Mouse (Mus musculus): ENCODE data around the gene Ptpn1.
A peak's percentile ranks its signal among the peaks of the same experiment; 100 is the strongest.

Ptpn1 gene

DNA sequence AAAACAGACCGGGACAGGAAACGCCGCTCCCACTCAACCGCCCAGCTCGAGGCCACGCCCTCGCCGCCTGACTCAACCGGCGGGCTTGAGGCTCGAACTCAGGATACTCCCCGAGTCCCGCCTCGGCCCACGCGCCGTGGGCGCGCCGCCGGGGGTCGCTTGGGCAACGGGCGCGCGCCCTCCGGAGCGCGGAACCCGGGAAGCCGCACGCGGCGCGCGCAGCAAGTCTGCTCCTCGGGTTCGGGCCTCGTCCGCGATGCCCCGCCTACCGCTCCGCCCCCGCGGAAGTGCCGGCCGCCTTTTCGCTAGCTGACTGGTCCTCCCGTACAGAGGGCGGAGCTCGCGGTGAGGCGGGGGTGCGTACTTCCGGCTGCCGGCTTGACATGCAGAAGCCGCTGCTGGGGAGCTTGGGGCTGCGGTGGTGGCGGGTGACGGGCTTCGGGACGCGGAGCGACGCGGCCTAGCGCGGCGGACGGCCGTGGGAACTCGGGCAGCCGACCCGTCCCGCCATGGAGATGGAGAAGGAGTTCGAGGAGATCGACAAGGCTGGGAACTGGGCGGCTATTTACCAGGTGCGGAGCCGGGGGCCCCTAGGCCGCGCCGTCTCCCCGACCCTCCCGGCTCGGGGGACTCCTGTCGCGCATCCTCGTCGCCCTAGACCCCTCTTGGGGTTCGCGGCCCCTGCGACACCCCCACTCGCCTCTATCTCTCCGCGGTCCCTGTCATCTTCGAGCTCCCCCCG is at the start of gene Ptpn1:
Gene Ptpn1, plus strand, starts transcription at position 73 of the 742 bp plus-strand sequence.
- DNase-seq (ENCODE audit: low spot score in 2 of 2), result peak; percentile 99

DNA sequence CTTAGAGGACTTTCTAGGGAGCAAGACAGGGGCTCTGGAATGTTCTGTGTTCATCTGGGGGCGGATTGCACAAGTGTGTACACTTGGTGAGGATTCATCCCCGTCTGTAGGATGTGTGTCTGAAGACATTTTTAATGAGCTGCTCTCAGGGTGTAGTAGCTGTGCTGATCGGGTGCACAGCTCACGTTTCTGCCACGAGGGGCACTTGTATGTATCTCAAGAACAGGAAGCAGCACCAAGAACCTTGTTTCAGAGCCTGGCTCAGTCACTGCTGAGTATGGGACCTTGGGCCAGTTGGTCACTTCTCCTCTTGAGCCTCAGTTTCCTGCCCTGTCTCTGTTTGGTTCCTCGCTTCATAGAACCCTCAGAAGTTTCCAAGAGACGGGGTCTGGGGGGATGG is 45.4 kb upstream of the Ptpn1 start:
- DNase-seq (ENCODE audit: low spot score in 2 of 2), result no peak

DNA sequence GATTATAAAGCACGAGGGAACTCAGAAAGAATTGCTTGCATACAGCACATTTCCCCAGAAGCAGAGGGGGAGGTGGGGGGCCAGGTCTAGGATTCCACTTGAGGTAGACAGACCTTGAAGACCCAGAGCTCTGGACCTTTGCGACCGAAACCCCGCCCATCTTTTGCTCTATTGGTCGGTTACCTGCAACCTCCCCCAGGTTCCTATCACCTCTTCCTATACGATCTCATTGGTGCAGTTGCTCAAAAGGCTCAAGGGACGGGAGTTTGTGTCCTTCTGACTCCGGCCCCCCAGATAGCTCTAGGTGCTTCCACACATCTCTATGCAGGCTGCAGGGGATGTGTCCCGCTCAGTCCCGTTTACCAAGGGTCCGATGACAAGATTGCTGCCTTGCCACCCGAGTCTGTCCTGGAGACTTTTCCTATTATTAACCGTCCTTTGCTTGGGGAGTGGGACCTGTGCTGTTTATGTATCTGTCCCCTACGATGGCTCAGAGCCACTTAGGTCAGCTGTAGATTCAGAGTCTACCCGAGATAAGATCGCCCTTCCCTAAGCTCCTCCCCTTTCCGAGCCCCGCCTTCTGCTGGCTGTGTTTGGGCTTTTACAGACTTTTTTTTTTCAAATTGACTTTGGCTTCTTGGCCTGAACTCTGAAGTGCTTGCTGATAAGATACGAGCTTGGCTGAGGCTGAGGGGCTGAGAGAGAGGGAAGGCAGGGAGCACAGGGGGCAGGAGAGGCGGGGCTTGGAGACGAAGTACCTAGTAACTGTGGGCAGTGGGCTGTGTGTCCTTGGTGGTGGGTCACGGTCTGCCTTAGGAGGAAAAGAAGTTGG is 44.1 kb upstream of the Ptpn1 start:
- DNase-seq (ENCODE audit: low spot score in 2 of 2), result no peak

DNA sequence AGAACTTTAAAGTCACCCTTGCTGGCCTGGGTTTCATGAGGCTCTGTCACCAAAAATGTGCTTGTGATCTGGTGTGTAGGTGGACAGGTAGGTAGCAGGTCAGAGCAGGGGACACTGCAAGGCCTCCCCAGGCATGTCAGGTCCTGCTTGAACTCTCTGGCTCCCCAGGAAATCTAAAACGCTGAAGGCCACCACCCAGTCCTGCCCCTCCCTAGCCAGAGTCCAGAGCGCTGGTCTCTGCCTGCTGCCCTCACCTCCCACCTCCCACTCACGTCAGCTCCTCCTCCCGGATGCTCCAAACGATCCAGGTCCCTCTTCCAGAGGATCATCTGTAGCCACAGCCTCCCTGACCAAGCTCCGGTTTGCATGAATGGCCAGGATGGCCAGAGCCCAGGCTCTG is 43.0 kb upstream of the Ptpn1 start:
- DNase-seq (ENCODE audit: low spot score in 2 of 2), result no peak

DNA sequence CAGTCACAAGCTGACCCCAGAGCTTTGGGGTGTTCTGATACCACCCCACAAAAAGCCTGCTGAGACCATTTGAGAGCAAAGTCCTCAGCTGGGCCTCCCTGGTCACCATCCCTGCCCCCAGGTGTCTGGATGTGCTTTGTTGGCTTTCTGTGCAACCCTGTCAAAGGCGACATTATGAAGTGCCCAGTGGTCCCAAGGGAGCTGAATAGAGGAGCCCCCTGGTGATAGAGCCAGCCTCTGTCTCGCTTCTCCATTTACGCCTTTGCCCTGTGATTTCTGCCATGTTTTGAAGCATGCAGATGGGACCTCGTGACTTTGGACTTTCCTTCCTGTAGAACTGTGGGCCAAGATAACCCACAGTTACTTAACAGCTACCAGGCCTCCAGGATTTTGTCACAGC is 42.0 kb upstream of the Ptpn1 start:
- no peak for DNase-seq (ENCODE audit: low spot score in 2 of 2)

DNA sequence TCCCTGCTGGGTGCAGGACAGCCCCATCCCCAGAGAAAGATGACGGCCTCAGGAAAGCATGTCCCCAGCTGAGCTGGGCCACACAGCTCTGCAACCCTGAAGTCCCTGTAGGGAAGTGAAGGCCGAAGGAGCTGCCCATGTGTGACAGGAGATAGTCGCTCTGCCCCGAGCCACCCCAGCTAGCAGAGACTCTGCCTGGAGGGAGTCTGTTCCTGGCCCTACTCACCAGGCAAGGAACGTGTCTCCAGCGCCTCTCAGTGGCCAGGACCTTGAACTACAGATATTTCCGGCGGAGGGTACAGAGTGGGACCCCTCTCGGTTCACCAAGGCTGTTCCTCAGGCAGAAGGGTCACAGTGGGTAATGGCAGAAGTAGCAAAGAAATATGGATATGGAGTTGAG is 39.9 kb upstream of the Ptpn1 start:
- peak in 1 of 2 experiments; percentile 48 for DNase-seq (ENCODE audit: low spot score in 2 of 2)

DNA sequence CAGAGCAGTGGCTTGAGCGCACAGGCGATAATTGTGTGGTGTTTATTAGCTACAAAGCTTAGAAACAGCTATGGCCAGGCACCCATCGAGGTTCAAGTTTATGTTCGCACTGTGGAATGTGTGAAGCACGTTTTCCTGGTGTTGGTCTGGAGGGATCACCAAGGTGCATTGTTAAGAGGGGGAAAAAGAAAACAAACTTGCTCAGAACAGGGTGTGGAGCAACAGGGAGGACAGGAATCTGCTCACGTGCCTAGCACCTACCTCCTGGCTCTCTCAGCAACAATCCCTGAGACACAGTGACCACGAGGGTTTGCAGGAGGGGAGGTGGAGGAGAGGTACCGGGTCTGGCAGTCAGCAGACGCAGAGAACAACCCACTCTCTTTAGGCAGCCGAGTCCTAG is 38.2 kb upstream of the Ptpn1 start:
- DNase-seq (ENCODE audit: low spot score in 2 of 2), result no peak

DNA sequence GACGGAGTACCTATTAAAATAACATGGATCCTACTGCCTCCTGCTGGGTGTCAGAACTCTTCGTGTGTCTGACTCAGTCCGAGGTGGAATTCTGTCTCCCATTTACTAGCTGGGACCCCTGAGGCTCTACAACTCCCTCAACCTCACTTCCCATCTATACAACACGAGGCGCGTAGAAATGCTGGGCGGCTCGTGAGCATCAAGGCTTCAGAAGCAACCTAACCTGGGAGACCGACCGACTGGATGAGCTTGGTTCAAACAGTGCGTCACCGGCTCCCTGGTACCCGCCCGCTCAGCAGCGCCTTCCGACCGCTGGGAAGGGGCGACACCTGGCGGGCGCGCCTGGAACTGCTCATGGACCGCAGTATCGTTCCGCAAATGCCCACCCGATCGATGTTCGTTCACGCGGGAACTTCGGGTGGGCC is 36.9 kb upstream of the Ptpn1 start:
- peak; percentile 79 to 89 for DNase-seq (ENCODE audit: low spot score in 2 of 2)

DNA sequence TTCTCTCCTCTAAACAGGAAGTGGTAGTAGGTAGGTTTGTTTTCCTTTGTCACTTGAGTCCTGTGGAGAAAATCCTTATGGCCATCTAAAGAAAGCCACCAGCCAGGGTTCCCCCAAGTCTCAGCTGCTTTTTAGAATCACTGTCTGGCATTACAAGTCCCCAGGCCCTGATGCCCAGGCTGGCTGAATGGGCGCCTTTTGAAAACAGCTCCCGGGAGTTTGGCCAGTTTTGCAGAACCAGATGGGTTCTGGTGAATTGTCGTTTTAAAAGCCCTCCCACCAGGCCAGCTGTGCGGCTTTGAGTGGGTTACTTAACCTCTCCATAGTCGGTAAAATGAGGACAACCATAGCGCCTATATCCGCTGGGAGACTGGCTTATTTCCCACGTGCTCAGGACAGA is 34.0 kb upstream of the Ptpn1 start:
- DNase-seq (ENCODE audit: low spot score in 2 of 2), result peak; percentile 63 to 69

DNA sequence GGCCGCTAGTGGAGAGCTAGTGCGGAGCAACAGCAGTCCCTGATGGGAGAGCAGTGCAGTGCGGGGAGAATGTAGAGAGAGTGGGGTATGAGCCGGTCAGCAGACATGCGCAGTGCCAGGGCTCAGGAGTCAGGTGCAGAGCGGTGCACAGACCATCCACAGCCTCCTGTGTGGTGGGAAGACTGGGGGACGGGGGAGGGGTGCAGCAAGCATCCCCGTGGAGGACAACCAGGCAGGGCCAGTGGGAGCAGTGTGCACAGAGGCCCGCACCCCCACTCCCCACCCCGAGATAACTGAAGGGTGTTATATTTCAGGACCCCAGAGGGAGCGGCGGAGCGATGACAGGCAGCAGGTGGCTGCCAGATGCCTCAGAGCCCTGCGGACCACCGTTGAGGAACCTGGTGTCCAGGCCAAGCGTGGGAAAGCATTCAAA is 31.9 kb upstream of the Ptpn1 start:
- DNase-seq (ENCODE audit: low spot score in 2 of 2), result no peak

DNA sequence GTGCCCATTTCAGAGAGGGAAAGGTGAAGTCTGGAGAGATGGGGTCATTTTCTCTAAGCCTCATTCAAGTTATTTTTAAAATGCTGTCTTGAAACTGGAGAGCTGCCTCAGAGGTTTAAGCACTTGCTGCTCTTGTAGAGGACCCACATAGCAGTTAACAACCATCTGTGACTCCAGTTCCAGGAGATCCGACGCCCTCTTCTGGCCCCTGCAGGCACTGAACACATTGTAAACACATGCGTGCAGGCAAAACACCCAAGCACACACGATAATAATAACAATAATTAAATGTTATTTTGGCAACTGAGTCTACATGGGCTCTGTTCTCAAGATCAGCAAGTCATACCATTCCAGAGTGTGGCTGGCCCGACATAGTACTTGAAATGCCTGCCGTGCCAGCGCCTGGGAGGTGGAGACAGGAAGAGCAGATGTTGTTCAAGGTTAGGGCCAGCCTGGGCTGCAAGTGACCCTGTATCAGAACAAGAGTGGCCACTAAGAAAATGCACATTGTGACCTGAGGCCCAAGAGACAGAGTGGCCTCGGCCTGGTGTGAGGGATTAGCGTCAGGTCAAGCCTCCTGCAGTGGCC is 29.6 kb upstream of the Ptpn1 start:
- no peak for DNase-seq (ENCODE audit: low spot score in 2 of 2)

DNA sequence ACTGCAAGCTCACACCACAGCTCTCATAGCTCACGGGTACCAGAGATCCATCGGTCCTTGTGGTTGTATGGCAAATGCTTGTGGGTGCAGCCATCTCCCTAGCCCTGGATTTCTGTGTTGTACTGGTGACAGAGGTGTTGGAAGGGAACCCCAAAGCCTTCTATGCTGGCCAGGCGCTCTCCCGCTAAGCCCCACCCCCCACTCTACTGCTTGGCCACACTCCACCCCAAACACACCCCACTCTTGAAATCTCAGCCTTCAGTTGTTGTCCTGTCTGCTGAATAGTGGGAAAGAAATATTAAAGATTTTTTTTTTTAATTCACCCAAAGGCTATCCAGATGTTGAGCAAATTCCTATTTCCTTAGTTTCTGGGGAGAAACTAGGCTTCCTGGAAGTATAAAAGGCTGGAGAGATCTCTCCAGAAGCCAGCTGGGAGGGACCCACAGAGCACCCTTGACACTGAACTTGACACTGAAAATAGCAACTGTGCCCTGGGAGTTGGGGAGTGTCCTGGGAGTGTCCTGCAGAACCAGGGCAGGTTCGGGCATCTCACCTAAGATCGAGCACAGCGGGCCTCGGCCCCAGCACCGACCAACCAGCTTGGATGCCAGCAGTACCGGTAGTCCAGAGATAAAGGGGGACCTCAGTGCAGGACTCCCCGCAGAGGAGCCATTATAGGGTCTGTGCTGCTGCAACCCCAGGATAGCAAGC is 28.5 kb upstream of the Ptpn1 start:
- DNase-seq (ENCODE audit: low spot score in 2 of 2), result no peak

DNA sequence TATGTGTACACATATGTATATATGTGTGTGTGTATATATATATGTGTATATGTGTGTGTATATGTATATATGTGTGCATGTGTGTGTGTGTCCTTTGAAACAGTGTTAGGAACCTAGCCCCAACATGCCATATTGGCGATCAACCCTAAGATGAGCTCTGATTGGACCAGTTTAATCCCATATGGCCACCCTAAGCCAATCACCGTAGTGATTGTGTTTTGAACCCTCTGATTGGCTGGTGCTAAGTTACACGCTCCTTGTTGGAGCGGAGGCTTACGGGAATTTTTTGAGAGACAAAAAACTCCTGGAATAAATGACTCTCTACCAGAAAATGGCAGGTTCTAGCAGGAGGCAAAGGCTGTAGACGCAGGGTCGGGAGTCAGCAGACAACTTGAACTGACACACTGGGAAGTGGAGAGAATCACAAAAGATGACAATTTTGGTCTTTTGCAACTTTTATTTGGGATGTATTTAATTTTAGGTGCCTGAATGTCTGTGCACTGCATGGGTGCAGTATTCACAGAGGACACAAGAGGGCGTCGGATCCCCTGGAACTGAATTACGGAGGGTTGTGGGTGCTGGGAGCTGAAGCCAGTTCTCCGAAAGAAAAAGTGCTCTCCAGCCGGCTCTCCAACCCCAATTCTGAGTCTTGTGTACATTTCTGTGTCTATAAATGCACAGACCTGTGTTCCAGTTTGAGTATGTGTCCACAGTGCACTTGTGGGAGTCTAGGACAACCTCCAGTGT is 27.1 kb upstream of the Ptpn1 start:
- DNase-seq (ENCODE audit: low spot score in 2 of 2), result no peak

DNA sequence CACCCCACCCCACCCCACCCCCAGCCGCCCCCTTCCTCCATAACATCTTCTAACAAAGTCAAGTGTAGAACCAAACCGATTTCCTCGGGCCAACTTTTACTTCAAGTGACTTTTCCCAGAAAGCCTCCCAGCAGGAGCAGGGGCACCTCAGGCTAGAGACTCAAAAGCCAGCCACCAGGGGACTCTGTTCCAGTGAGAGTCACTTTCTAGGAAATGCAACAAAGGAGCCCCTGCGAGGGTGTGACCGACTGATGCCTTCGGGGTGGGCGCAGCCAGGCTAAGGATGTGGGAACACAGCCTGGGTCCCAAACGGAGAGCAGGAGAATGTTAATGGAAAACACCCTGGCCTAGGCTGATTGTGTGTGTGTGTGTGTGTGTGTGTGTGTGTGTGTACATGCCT is 26.3 kb upstream of the Ptpn1 start:
- DNase-seq (ENCODE audit: low spot score in 2 of 2), result no peak

DNA sequence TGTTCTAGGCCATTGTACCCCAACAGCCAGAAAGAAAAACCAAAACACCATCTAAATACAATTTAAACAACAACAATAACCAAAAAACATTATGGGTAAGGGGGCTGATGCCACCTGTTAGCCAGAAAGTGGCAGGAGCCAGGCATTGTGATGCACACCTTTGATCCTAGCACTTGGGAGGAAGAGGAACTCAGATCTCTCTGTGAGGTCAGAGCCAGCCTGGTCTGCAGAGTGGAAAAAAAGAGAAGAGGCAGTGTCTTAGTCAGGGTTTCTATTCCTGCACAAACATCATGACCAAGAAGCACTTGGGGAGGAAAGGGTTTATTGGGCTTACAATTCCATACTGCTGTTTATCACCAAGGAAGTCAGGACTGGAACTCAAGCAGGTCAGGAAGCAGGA is 25.1 kb upstream of the Ptpn1 start:
- DNase-seq (ENCODE audit: low spot score in 2 of 2), result no peak

DNA sequence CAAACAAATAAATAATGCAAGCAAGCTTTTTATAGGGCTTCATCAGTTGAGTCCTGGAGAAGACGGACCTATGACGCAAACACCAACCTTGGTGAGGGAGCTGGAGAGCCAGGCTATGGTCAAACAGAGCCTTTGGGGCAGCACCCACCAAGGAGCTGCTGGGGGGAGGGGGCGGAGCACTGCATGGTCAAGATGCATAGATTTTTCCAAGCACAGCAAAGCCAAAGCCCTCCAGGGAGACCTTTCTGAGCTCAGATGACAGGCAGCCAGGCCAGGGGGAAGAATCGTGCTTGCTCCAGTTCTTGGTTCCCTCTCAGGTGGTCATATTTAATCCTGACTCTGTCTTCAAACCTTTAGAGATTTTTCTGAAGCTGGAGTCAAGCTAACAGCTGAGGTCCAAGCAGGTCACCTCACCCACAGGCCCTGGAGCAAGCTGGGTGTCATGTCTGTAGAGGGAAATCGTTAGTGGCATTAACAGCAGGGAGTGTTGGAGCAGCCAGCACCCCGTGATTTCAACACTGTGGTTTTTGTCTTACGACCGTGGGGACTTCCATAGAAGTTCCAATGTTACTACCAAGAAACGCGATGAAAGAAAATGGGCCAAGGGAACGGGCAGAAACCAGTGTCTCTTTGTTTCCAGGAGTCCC is 22.2 kb upstream of the Ptpn1 start:
- DNase-seq (ENCODE audit: low spot score in 2 of 2), result no peak

DNA sequence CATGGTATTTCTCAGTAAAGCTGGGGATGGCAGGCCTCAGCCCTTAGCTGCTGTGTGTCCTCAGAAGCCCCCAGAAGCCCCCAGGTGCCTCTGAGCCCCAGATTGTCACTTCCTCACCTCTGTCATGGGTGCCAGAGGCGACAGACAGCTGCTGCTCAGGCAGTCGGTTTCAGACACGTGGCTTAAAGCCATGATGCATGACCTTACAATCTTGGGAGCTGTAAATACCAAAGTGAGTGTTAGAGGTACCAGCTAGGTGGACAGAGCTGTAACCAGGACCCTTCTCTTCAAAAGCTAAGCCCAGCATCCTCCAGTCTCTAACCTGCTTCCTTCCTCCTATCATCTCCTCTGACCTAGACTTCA is 21.7 kb upstream of the Ptpn1 start:
- no peak for DNase-seq (ENCODE audit: low spot score in 2 of 2)

DNA sequence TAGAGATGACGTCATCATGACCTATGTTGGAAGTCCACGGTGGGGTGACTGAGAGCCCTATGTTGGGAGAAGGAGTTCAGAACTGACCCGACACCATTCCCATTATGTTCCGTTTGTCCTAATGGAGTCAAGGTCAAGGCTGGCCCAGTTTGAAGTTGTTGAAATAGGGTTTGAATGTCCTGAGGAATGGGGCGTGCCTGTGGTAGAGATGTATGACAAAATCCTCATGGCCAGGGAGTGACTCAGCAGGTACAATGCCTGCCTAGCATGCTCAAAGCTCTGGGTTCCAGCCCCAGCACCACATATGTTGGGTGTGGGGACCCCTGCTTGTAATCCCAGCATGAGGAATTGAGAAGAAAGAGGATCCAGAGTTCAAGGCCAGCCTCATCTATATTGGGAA is 20.3 kb upstream of the Ptpn1 start:
- no peak for DNase-seq (ENCODE audit: low spot score in 2 of 2)

DNA sequence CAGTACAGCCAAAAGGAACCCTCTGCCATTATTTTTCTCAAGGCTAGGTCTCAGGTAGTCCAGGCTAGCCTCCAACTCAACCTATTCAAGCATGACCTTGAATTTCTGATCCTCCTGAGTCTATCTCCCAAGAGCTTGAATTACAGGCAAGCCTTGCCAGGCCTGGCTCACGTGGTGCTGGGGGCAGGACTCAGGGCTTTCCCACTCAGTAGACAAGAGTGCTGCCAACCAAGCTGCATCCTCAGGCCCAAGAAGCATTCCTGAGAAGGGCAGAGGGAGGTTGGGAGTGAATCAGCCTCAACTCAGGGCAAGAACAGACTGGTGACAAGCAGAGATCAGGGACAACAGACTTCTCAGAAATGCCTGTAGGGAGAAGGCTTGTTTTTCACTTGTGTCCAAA is 12.8 kb upstream of the Ptpn1 start:
- DNase-seq (ENCODE audit: low spot score in 2 of 2), result no peak

DNA sequence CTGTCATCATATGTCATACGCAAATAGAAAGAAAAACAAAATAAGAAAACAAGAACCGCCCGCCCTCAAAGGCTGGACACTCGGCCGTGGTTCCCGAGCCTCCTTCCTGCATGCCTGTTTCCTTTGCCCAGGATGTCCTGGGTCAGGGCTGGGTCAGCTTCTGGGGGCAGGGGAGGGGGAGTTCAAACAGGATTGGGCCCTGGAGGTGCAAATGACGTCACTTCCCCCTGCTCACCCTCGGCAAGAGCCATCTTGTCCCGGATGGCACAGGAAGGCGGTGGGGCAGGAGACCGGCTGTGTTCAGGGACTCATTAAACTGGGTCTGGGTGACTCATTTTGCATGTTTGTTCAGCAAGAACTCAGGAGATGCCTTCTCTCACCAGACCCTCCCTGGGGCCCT is 11.8 kb upstream of the Ptpn1 start:
- DNase-seq (ENCODE audit: low spot score in 2 of 2), result no peak

DNA sequence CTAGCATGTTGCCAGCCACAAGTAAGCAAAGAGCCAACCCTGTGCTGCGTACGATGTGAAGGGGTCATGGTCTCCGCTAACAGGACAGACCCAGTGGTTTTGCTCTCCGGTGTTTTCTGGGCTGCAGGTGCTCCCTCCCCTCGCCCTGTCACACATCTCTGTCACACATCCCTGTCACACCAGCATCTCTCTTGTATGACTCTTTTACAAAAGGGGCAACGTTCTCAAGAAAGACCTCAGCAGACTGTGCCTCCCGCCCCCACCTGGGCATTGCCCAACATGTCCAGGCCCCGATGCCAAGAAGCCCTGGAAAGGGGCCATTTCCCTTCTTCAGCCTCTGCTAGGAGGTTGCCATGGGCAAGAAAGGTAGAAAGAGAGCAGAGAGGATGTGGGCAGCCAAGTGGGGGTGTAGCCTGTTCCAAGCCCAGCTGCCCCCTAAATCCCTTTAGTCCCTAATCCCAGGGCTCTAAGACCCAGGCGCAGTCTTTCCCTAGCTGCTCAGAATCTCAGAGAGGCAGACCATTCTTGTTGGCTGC is 10.8 kb upstream of the Ptpn1 start:
- no peak for DNase-seq (ENCODE audit: low spot score in 2 of 2)
